Mouse (Mus musculus) myocyte (in vitro differentiated cells): Measurements from ENCODE around the gene Myo15. TPM values are rescaled to one million over a fixed set of nuclear protein-coding genes. Genes with fewer than 3 reads are reported as not detected.
"Not testable (repeated sequence)": the region's sequence is repeated elsewhere in the genome, so short reads cannot be mapped to it uniquely, and the experiment has no call there.

Experiments used
- H3K27me3 ChIP-seq: one replicate; pipeline ENCODE4 v1.6.1; 2011; ENCODE audit not compliant: control insufficient read depth, insufficient read depth, insufficient read length
- H3K36me3 ChIP-seq: one replicate; pipeline ENCODE4 v1.6.1; 2011; ENCODE audit not compliant: control insufficient read depth, insufficient read depth
- H3K4me2 ChIP-seq: one replicate; pipeline ENCODE4 v1.6.1; 2011; ENCODE audit warnings: low read depth, control low read depth
- H3K4me3 ChIP-seq: one replicate; pipeline ENCODE4 v1.5.1; 2011; ENCODE audit warnings: mild to moderate bottlenecking, control low read depth, moderate library complexity
- H3K79me2 ChIP-seq: one replicate; pipeline ENCODE4 v1.6.1; 2011; ENCODE audit not compliant: control insufficient read depth, insufficient read depth
- H3ac ChIP-seq: one replicate; pipeline ENCODE4 v1.6.1; 2011; ENCODE audit not compliant: control insufficient read depth, insufficient read length
- CEBPB ChIP-seq: IDR thresholded peaks from 2 replicates; pipeline ENCODE4 v1.6.1; 2011; ENCODE audit warnings: mild to moderate bottlenecking, moderate library complexity; ENCODE audit not compliant: poor library complexity, insufficient read depth, severe bottlenecking
- E2F4 ChIP-seq: IDR thresholded peaks from one replicate; pipeline ENCODE4 v1.6.1; 2011; ENCODE audit warnings: mild to moderate bottlenecking, control low read depth, moderate library complexity; ENCODE audit not compliant: insufficient read depth
- MAX ChIP-seq: IDR thresholded peaks from one replicate; pipeline ENCODE4 v1.6.1; 2011; ENCODE audit warnings: low read depth, mild to moderate bottlenecking, control low read depth
- MYOD1 ChIP-seq, 3 experiments: IDR thresholded peaks; one replicate each; pipeline ENCODE4 v1.6.1; 2011; ENCODE audit warnings: control low read depth in 2 of 3, low read depth in 2 of 3, mild to moderate bottlenecking in 2 of 3, moderate library complexity in 1 of 3; ENCODE audit not compliant: insufficient read length in 2 of 3, control insufficient read depth in 1 of 3
- MYOG ChIP-seq, 3 experiments: IDR thresholded peaks; one replicate each; pipeline ENCODE4 v1.6.1; 2011; ENCODE audit warnings: control low read depth in 2 of 3, low read depth in 2 of 3, mild to moderate bottlenecking in 2 of 3; ENCODE audit not compliant: insufficient read length in 2 of 3, control insufficient read depth in 1 of 3, insufficient read depth in 1 of 3
- POLR2A ChIP-seq: IDR thresholded peaks from one replicate; pipeline ENCODE4 v1.6.1; 2011; ENCODE audit warnings: low read depth, mild to moderate bottlenecking, control low read depth, moderate library complexity; ENCODE audit not compliant: insufficient read length
- POLR2AphosphoS2 ChIP-seq: IDR thresholded peaks from one replicate; pipeline ENCODE4 v1.6.1; 2011; ENCODE audit warnings: low read depth, control low read depth; ENCODE audit not compliant: insufficient read length
- REST ChIP-seq: IDR thresholded peaks from one replicate; pipeline ENCODE4 v1.6.1; 2011; ENCODE audit warnings: mild to moderate bottlenecking, control low read depth, moderate library complexity; ENCODE audit not compliant: insufficient read depth, insufficient read length
- SRF ChIP-seq: IDR thresholded peaks from one replicate; pipeline ENCODE4 v1.6.1; 2011; ENCODE audit warnings: low read depth; ENCODE audit not compliant: control insufficient read depth, insufficient read length
- TCF12 ChIP-seq: IDR thresholded peaks from one replicate; pipeline ENCODE4 v1.6.1; 2011; ENCODE audit warnings: mild to moderate bottlenecking, control low read depth; ENCODE audit not compliant: poor library complexity, insufficient read depth, severe bottlenecking
- TCF3 ChIP-seq: IDR thresholded peaks from one replicate; pipeline ENCODE4 v1.6.1; 2011; ENCODE audit warnings: low read depth, control low read depth; ENCODE audit not compliant: insufficient read length
- USF1 ChIP-seq: IDR thresholded peaks from one replicate; pipeline ENCODE4 v1.6.1; 2011; ENCODE audit warnings: low read depth, mild to moderate bottlenecking, control low read depth, moderate library complexity
- polyA plus RNA-seq: library from polyadenylated mRNA; unstranded; fragments of >200 nt; fragmentation: generic; extraction: Trizol; gene quantifications from one replicate; pipeline ENCODE4 v1.2.1, GENCODE M21; 2012; ENCODE audit warnings: missing spikeins

Myo15 gene
- polyA plus RNA-seq, 1 experiment, result not detected

- no peak overlapping the region for H3K4me3 ChIP-seq
- no peaks in the 10 kb centered on the region for H3K27me3 ChIP-seq
- H3ac ChIP-seq, result no peak overlapping the region
- H3K79me2 ChIP-seq, result peaks cover 97% of the 10 kb centered on the region
- no peak for TF ChIP-seq POLR2A
- TF ChIP-seq MYOG (IDR thresholded peaks at IDR 0.05; ENCODE audit: control insufficient read depth in 1 of 3, insufficient read depth in 1 of 3, insufficient read length in 2 of 3, low read depth in 2 of 3), result no peak
- no peak for TF ChIP-seq SRF
- no peak for TF ChIP-seq MAX
- no peak for TF ChIP-seq REST
- TF ChIP-seq POLR2AphosphoS2, result no peak
- no peak for TF ChIP-seq MYOD1 (IDR thresholded peaks at IDR 0.05; ENCODE audit: control insufficient read depth in 1 of 3, insufficient read length in 2 of 3, low read depth in 2 of 3)
- TF ChIP-seq TCF3, result no peak
- TF ChIP-seq CEBPB, result no peak
- TF ChIP-seq E2F4, result no peak
- no peak for TF ChIP-seq TCF12
- TF ChIP-seq USF1, result no peak
- peaks cover 35% of the 10 kb centered on the region for H3K36me3 ChIP-seq
- no peak overlapping the region for H3K4me2 ChIP-seq
These were observed 76.3 kb downstream of the Myo15 start for GRCm38 (mm10) chr11:60545433-60545832.

GRCm38 (mm10) chr11:60548112-60548511, 79.0 kb downstream of the Myo15 start:
- Histone ChIP-seq H3K27me3 (no peaks in the 10 kb centered on the region), H3K79me2 (peaks cover 87% of the 10 kb centered on the region), H3K4me3 (no peak overlapping the region), H3ac (no peak overlapping the region), H3K36me3 (peaks cover 33% of the 10 kb centered on the region), H3K4me2 (no peak overlapping the region)
- TF ChIP-seq E2F4 (no peak), USF1 (no peak), POLR2AphosphoS2 (no peak), REST (no peak), TCF12 (no peak), POLR2A (no peak), CEBPB (no peak), SRF (no peak), MAX (no peak), MYOD1 (IDR thresholded peaks at IDR 0.05; ENCODE audit: control insufficient read depth in 1 of 3, insufficient read length in 2 of 3, low read depth in 2 of 3) (no peak), TCF3 (no peak), MYOG (IDR thresholded peaks at IDR 0.05; ENCODE audit: control insufficient read depth in 1 of 3, insufficient read depth in 1 of 3, insufficient read length in 2 of 3, low read depth in 2 of 3) (no peak)

- Histone ChIP-seq H3ac (no peak overlapping the region), H3K27me3 (no peaks in the 10 kb centered on the region), H3K4me2 (no peak overlapping the region), H3K36me3 (peaks cover 73% of the 10 kb centered on the region), H3K4me3 (no peak overlapping the region), H3K79me2 (peaks cover 40% of the 10 kb centered on the region)
- TF ChIP-seq SRF, result no peak
- no peak for TF ChIP-seq POLR2AphosphoS2
- no peak for TF ChIP-seq MAX
- TF ChIP-seq USF1, result no peak
- TF ChIP-seq POLR2A, result no peak
These were observed 84.0 kb downstream of the Myo15 start for GRCm38 (mm10) chr11:60553091-60553490.

GRCm38 (mm10) chr11:60557675-60558074, 88.5 kb downstream of the Myo15 start:
- no peak overlapping the region for H3ac ChIP-seq
- no peak overlapping the region for H3K4me3 ChIP-seq
- H3K36me3 ChIP-seq, result peaks cover 44% of the 10 kb centered on the region
- H3K4me2 ChIP-seq, result no peak overlapping the region
- TF ChIP-seq MYOG (IDR thresholded peaks at IDR 0.05; ENCODE audit: control insufficient read depth in 1 of 3, insufficient read depth in 1 of 3, insufficient read length in 2 of 3, low read depth in 2 of 3) (no peak), CEBPB (no peak), TCF3 (no peak), POLR2AphosphoS2 (no peak)
- H3K79me2 ChIP-seq, result peaks cover 2% of the 10 kb centered on the region
- H3K27me3 ChIP-seq, result no peaks in the 10 kb centered on the region

GRCm38 (mm10) chr11:60559342-60559741, 90.2 kb downstream of the Myo15 start:
- H3K36me3 ChIP-seq, result peaks cover 29% of the 10 kb centered on the region
- H3K79me2 ChIP-seq, result no peaks in the 10 kb centered on the region
- H3ac ChIP-seq, result no peak overlapping the region
- no peaks in the 10 kb centered on the region for H3K27me3 ChIP-seq
- TF ChIP-seq POLR2AphosphoS2, result no peak
- TF ChIP-seq USF1, result peak; percentile 40
- no peak overlapping the region for H3K4me2 ChIP-seq
- H3K4me3 ChIP-seq, result no peak overlapping the region

- H3K4me2 ChIP-seq, H3K4me3 ChIP-seq, H3K27me3 ChIP-seq, H3K36me3 ChIP-seq, H3K79me2 ChIP-seq, H3ac ChIP-seq: not testable (repeated sequence)
These were observed 104.9 kb downstream of the Myo15 start for GRCm38 (mm10) chr11:60574006-60574405.

Other genes starting within 250 kb of the Myo15 start
- 192 TPM for gene Srebf1, start 246.8 kb upstream of the Myo15 start, polyA plus RNA-seq
- 27.4 TPM for gene Tom1l2, start 116.4 kb upstream of the Myo15 start, polyA plus RNA-seq
- 0.08 TPM for gene Drc3, start 116.0 kb upstream of the Myo15 start, polyA plus RNA-seq
- gene Gid4, start 52.2 kb upstream of the Myo15 start, polyA plus RNA-seq, result 8.1 TPM
- 32.5 TPM for gene Atpaf2, start 50.9 kb upstream of the Myo15 start, polyA plus RNA-seq
- 63.1 TPM for gene Drg2, start 14.7 kb upstream of the Myo15 start, polyA plus RNA-seq
- gene Alkbh5, start 67.0 kb downstream of the Myo15 start, polyA plus RNA-seq, result 23.5 TPM
- gene Llgl1, start 230.4 kb downstream of the Myo15 start, polyA plus RNA-seq, result 33.4 TPM